Mouse (Mus musculus) MEL (cell line): ENCODE results near the gene Fubp3. TPM values are rescaled to one million over a fixed set of nuclear protein-coding genes. Genes with fewer than 3 reads are reported as not detected.

Source experiments
- DNase-seq: peaks from one replicate; pipeline ENCODE4 v3.0.0; 2011; ENCODE audit warnings: low read depth, low spot score
- H3K27ac ChIP-seq: 2 replicates; pipeline ENCODE4 v1.5.1; 2012; ENCODE audit warnings: low read depth, mild to moderate bottlenecking, control low read depth, low read length, moderate library complexity; ENCODE audit not compliant: control insufficient read depth
- H3K27me3 ChIP-seq, 2 experiments: fragments of 150-350 bp in 1 of 2; sonication (generic) in 1 of 2; 2 replicates each; pipeline ENCODE4 v1.6.1; 2012; ENCODE audit warnings: low read length in 2 of 2, mild to moderate bottlenecking in 2 of 2, improper control_type of control experiment in 1 of 2, moderate library complexity in 1 of 2; ENCODE audit not compliant: insufficient read depth in 2 of 2, control insufficient read depth in 1 of 2
- H3K36me3 ChIP-seq, 2 experiments: 2 replicates each; pipeline ENCODE4 v1.6.1; 2012 to 2014; ENCODE audit warnings: low read length in 2 of 2, improper control_type of control experiment in 1 of 2, inconsistent platforms in 1 of 2, mild to moderate bottlenecking in 1 of 2; ENCODE audit not compliant: insufficient read depth in 2 of 2, control insufficient read depth in 1 of 2
- H3K4me1 ChIP-seq, 2 experiments: fragments of 150-350 bp in 1 of 2; sonication (generic) in 1 of 2; 2 replicates each; pipeline ENCODE4 v1.6.1; 2012; ENCODE audit warnings: low read length in 2 of 2, improper control_type of control experiment in 1 of 2, mild to moderate bottlenecking in 1 of 2; ENCODE audit not compliant: insufficient read depth in 2 of 2, control insufficient read depth in 1 of 2
- H3K4me3 ChIP-seq, 2 experiments: fragments of 150-350 bp in 1 of 2; sonication (generic) in 1 of 2; 2 replicates each; pipeline ENCODE4 v1.5.1; 2012; ENCODE audit warnings: low read depth in 2 of 2, low read length in 2 of 2, mild to moderate bottlenecking in 2 of 2, moderate library complexity in 2 of 2, control low read depth in 1 of 2, improper control_type of control experiment in 1 of 2; ENCODE audit not compliant: control insufficient read depth in 1 of 2, insufficient read depth in 1 of 2
- H3K79me2 ChIP-seq: 2 replicates; pipeline ENCODE4 v1.6.1; 2012; ENCODE audit warnings: mild to moderate bottlenecking, low read length, moderate library complexity; ENCODE audit not compliant: control insufficient read depth, poor library complexity, insufficient read depth
- H3K9ac ChIP-seq: 2 replicates; pipeline ENCODE4 v1.6.1; 2012; ENCODE audit warnings: low read depth, mild to moderate bottlenecking, control low read depth, low read length, moderate library complexity; ENCODE audit not compliant: control insufficient read depth, poor library complexity, severe bottlenecking
- H3K9me3 ChIP-seq: fragments of 150-350 bp; sonication (generic); replicated peaks from 2 replicates; pipeline ENCODE4 v1.6.1; 2012; ENCODE audit warnings: mild to moderate bottlenecking, low read length, improper control_type of control experiment, moderate library complexity; ENCODE audit not compliant: insufficient read depth
- BHLHE40 ChIP-seq: IDR thresholded peaks from 2 replicates; pipeline ENCODE4 v1.6.1; 2012; ENCODE audit warnings: low read depth, mild to moderate bottlenecking, inconsistent platforms, low read length, improper control_type of control experiment, borderline replicate concordance
- CHD2 ChIP-seq: IDR thresholded peaks from 2 replicates; pipeline ENCODE4 v1.6.1; 2011; ENCODE audit warnings: low read length, improper control_type of control experiment
- EP300 ChIP-seq, 2 experiments: IDR thresholded peaks; 2 replicates each; pipeline ENCODE4 v1.6.1; 2011; ENCODE audit warnings: improper control_type of control experiment in 2 of 2, low read length in 2 of 2, low read depth in 1 of 2, mild to moderate bottlenecking in 1 of 2
- GABPA ChIP-seq: IDR thresholded peaks from 2 replicates; pipeline ENCODE4 v1.6.1; 2012; ENCODE audit warnings: low read depth, mild to moderate bottlenecking, inconsistent platforms, low read length, improper control_type of control experiment, moderate library complexity
- GATA1 ChIP-seq: IDR thresholded peaks from 2 replicates; pipeline ENCODE4 v1.6.1; 2011; ENCODE audit warnings: low read depth, low read length, improper control_type of control experiment
- HCFC1 ChIP-seq: IDR thresholded peaks from 2 replicates; pipeline ENCODE4 v1.6.1; 2012; ENCODE audit warnings: low read depth, mild to moderate bottlenecking, inconsistent platforms, low read length, improper control_type of control experiment, moderate library complexity
- JUND ChIP-seq: IDR thresholded peaks from 2 replicates; pipeline ENCODE4 v1.6.1; 2011; ENCODE audit warnings: low read depth, mild to moderate bottlenecking, improper control_type of control experiment, low read length
- MAFK ChIP-seq: IDR thresholded peaks from 2 replicates; pipeline ENCODE4 v1.6.1; 2011; ENCODE audit warnings: low read depth, mild to moderate bottlenecking, low read length, improper control_type of control experiment, borderline replicate concordance
- MAX ChIP-seq: IDR thresholded peaks from 2 replicates; pipeline ENCODE4 v1.6.1; 2011; ENCODE audit warnings: low read length, improper control_type of control experiment
- MEF2A ChIP-seq: IDR thresholded peaks from 2 replicates; pipeline ENCODE4 v1.6.1; 2014; ENCODE audit warnings: low read depth, mild to moderate bottlenecking, inconsistent platforms, low read length, improper control_type of control experiment; ENCODE audit not compliant: poor library complexity, insufficient replicate concordance, severe bottlenecking; ENCODE audit errors: extremely low read depth
- MYB ChIP-seq: IDR thresholded peaks from 2 replicates; pipeline ENCODE4 v1.6.1; 2011; ENCODE audit warnings: mild to moderate bottlenecking, low read depth, low read length, improper control_type of control experiment
- MYC ChIP-seq: IDR thresholded peaks from 2 replicates; pipeline ENCODE4 v1.6.1; 2011; ENCODE audit warnings: low read depth, mild to moderate bottlenecking, low read length, improper control_type of control experiment, moderate library complexity
- NELFE ChIP-seq: IDR thresholded peaks from 2 replicates; pipeline ENCODE4 v1.6.1; 2011; ENCODE audit warnings: low read depth, low read length, improper control_type of control experiment
- NRF1 ChIP-seq: IDR thresholded peaks from 2 replicates; pipeline ENCODE4 v1.6.1; 2014; ENCODE audit warnings: low read depth, mild to moderate bottlenecking, inconsistent platforms, low read length, improper control_type of control experiment, moderate library complexity; ENCODE audit not compliant: poor library complexity, insufficient read depth, severe bottlenecking
- POLR2AphosphoS2 ChIP-seq: IDR thresholded peaks from 2 replicates; pipeline ENCODE4 v1.6.1; 2011; ENCODE audit warnings: low read length, improper control_type of control experiment
- POLR2AphosphoS5 ChIP-seq: IDR thresholded peaks from 2 replicates; pipeline ENCODE4 v1.6.1; 2012; ENCODE audit warnings: low read depth, borderline replicate concordance, mild to moderate bottlenecking, inconsistent platforms, low read length, moderate library complexity, mixed read lengths
- RCOR1 ChIP-seq: IDR thresholded peaks from 2 replicates; pipeline ENCODE4 v1.6.1; 2012; ENCODE audit warnings: low read depth, mild to moderate bottlenecking, inconsistent platforms, low read length, improper control_type of control experiment
- SIN3A ChIP-seq: IDR thresholded peaks from 2 replicates; pipeline ENCODE4 v1.6.1; 2012; ENCODE audit warnings: low read length, improper control_type of control experiment, inconsistent platforms
- ZC3H11A ChIP-seq: IDR thresholded peaks from 2 replicates; pipeline ENCODE4 v1.6.1; 2012; ENCODE audit warnings: low read depth, mild to moderate bottlenecking, inconsistent platforms, low read length, improper control_type of control experiment
- ZNF384 ChIP-seq: IDR thresholded peaks from 2 replicates; pipeline ENCODE4 v1.6.1; 2012; ENCODE audit warnings: low read depth, mild to moderate bottlenecking, inconsistent platforms, low read length, improper control_type of control experiment
- polyA plus RNA-seq, 2 experiments: library from polyadenylated mRNA; stranded (reverse) in 1 of 2; unstranded in 1 of 2; fragments of >175 nt in 1 of 2; fragments of >200 nt in 1 of 2; gene quantifications; 2 replicates each; pipeline versions ENCODE4 v1.2.1 to v1.2.4; 2012; ENCODE audit warnings: low replicate concordance in 2 of 2, low read depth in 1 of 2; ENCODE audit not compliant: insufficient read length in 2 of 2, insufficient read depth in 1 of 2, missing spikeins in 1 of 2
- total RNA-seq: library from RNA; depleted of rRNA; stranded (reverse); fragments of 300-350 nt; gene quantifications from 2 replicates; pipeline ENCODE4 v1.2.3, GENCODE M21; 2012

Gene Fubp3
- total and polyA plus RNA-seq, 3 experiments: 44.7 to 80.0 TPM; not detected in 1

GRCm38 (mm10) chr2:31525778-31526177, 46.7 kb upstream of the Fubp3 start:
- Histone ChIP-seq H3K9ac (no peak overlapping the region), H3K4me3 (no peak overlapping the region), H3K9me3 (no peaks in the 10 kb centered on the region), H3K79me2 (no peaks in the 10 kb centered on the region), H3K36me3 (no peaks in the 10 kb centered on the region), H3K27ac (no peak overlapping the region), H3K27me3 (no peaks in the 10 kb centered on the region), H3K4me1 (no peaks in the 10 kb centered on the region)
- DNase-seq: no peak
- TF ChIP-seq RCOR1 (no peak), POLR2AphosphoS5 (no peak), SIN3A (no peak), NRF1 (no peak)

GRCm38 (mm10) chr2:31530201-31530600, 42.2 kb upstream of the Fubp3 start:
- no peak overlapping the region for H3K4me3 ChIP-seq
- no peak for DNase-seq
- no peaks in the 10 kb centered on the region for H3K79me2 ChIP-seq
- no peak overlapping the region for H3K9ac ChIP-seq
- no peak overlapping the region for H3K27ac ChIP-seq
- H3K36me3 ChIP-seq: no peaks in the 10 kb centered on the region
- no peaks in the 10 kb centered on the region; a peak in 1 of 4 replicates for H3K27me3 ChIP-seq
- TF ChIP-seq MEF2A: no peak
- TF ChIP-seq MAX: no peak
- no peak for TF ChIP-seq NELFE
- no peak for TF ChIP-seq MYC
- no peaks in the 10 kb centered on the region for H3K9me3 ChIP-seq
- H3K4me1 ChIP-seq: no peaks in the 10 kb centered on the region

- no peaks in the 10 kb centered on the region; a peak in 2 of 4 replicates for H3K4me1 ChIP-seq
- H3K27me3 ChIP-seq: no peaks in the 10 kb centered on the region
- H3K9ac ChIP-seq: no peak overlapping the region
- no peak for DNase-seq
- no peak overlapping the region for H3K27ac ChIP-seq
- H3K79me2 ChIP-seq: no peaks in the 10 kb centered on the region
- H3K9me3 ChIP-seq: no peaks in the 10 kb centered on the region
- TF ChIP-seq BHLHE40 (no peak), GATA1 (no peak), MEF2A (no peak), ZC3H11A (no peak), GABPA (no peak), HCFC1 (no peak), EP300 (IDR thresholded peaks at IDR 0.05; ENCODE audit: low read depth in 1 of 2, low read length in 2 of 2) (no peak), POLR2AphosphoS2 (no peak), JUND (no peak), ZNF384 (no peak), CHD2 (no peak), MAFK (no peak), MYB (no peak)
- no peaks in the 10 kb centered on the region for H3K36me3 ChIP-seq
- H3K4me3 ChIP-seq: no peak overlapping the region
Measured at GRCm38 (mm10) chr2:31537054-31537453, 35.4 kb upstream of the Fubp3 start.
